Mouse (Mus musculus): ENCODE measurements around the gene Krt79. TPM values are rescaled to one million over a fixed set of nuclear protein-coding genes. Genes with fewer than 3 reads are reported as not detected.

The Krt79 gene
- polyA plus RNA-seq (2014; fragmentation: Illumina TruSeq; extraction: RNeasy Lipid Tissue Mini Kit (QIAGEN cat#74804); ENCODE audit: low read depth, low replicate concordance) = not detected

GRCm38 (mm10) chr15:101940274-101940829 is at the start of gene Krt79:
Krt79 (minus strand) TSS chr15:101940324.

GRCm38 (mm10) chr15:101954187-101954586 is 14.1 kb upstream of the Krt79 start, which contains the start of gene Krt78:
Krt78 (minus strand) TSS chr15:101954287.

GRCm38 (mm10) chr15:101924635-101925034 is 15.5 kb downstream of the Krt79 start, which contains the start of gene Krt4:
Krt4 (minus strand) TSS chr15:101924735.

GRCm38 (mm10) chr15:101892820-101893219 is 47.3 kb downstream of the Krt79 start, which contains the start of gene Krt76:
Krt76 (minus strand) TSS chr15:101892920.

Other genes with a start within 250 kb of the Krt79 start
- not detected for gene Krt6a, start 246.0 kb downstream of the Krt79 start, polyA plus RNA-seq (2014; fragmentation: Illumina TruSeq; extraction: RNeasy Lipid Tissue Mini Kit (QIAGEN cat#74804); ENCODE audit: low read depth, low replicate concordance)
- not detected for gene Krt5, start 227.4 kb downstream of the Krt79 start, polyA plus RNA-seq (2014; fragmentation: Illumina TruSeq; extraction: RNeasy Lipid Tissue Mini Kit (QIAGEN cat#74804); ENCODE audit: low read depth, low replicate concordance)
- not detected for gene Krt71, start 197.2 kb downstream of the Krt79 start, polyA plus RNA-seq (2014; fragmentation: Illumina TruSeq; extraction: RNeasy Lipid Tissue Mini Kit (QIAGEN cat#74804); ENCODE audit: low read depth, low replicate concordance)
- not detected for gene Krt72, start 153.9 kb downstream of the Krt79 start, polyA plus RNA-seq (2014; fragmentation: Illumina TruSeq; extraction: RNeasy Lipid Tissue Mini Kit (QIAGEN cat#74804); ENCODE audit: low read depth, low replicate concordance)
- gene Krt73, start 138.0 kb downstream of the Krt79 start, polyA plus RNA-seq (2014; fragmentation: Illumina TruSeq; extraction: RNeasy Lipid Tissue Mini Kit (QIAGEN cat#74804); ENCODE audit: low read depth, low replicate concordance) = not detected
- gene Krt2, start 122.2 kb downstream of the Krt79 start, polyA plus RNA-seq (2014; fragmentation: Illumina TruSeq; extraction: RNeasy Lipid Tissue Mini Kit (QIAGEN cat#74804); ENCODE audit: low read depth, low replicate concordance) = not detected
- gene Krt1, start 89.5 kb downstream of the Krt79 start, polyA plus RNA-seq (2014; fragmentation: Illumina TruSeq; extraction: RNeasy Lipid Tissue Mini Kit (QIAGEN cat#74804); ENCODE audit: low read depth, low replicate concordance) = not detected
- gene Krt77, start 70.6 kb downstream of the Krt79 start, polyA plus RNA-seq (2014; fragmentation: Illumina TruSeq; extraction: RNeasy Lipid Tissue Mini Kit (QIAGEN cat#74804); ENCODE audit: low read depth, low replicate concordance) = not detected
- gene Krt76, start 47.4 kb downstream of the Krt79 start, polyA plus RNA-seq (2014; fragmentation: Illumina TruSeq; extraction: RNeasy Lipid Tissue Mini Kit (QIAGEN cat#74804); ENCODE audit: low read depth, low replicate concordance) = not detected
- not detected for gene Krt4, start 15.6 kb downstream of the Krt79 start, polyA plus RNA-seq (2014; fragmentation: Illumina TruSeq; extraction: RNeasy Lipid Tissue Mini Kit (QIAGEN cat#74804); ENCODE audit: low read depth, low replicate concordance)
- not detected for gene Krt78, start 14.0 kb upstream of the Krt79 start, polyA plus RNA-seq (2014; fragmentation: Illumina TruSeq; extraction: RNeasy Lipid Tissue Mini Kit (QIAGEN cat#74804); ENCODE audit: low read depth, low replicate concordance)
- 16.7 TPM for gene Krt8, start 64.2 kb upstream of the Krt79 start, polyA plus RNA-seq (2014; fragmentation: Illumina TruSeq; extraction: RNeasy Lipid Tissue Mini Kit (QIAGEN cat#74804); ENCODE audit: low read depth, low replicate concordance)
- 19.0 TPM for gene Krt18, start 87.9 kb upstream of the Krt79 start, polyA plus RNA-seq (2014; fragmentation: Illumina TruSeq; extraction: RNeasy Lipid Tissue Mini Kit (QIAGEN cat#74804); ENCODE audit: low read depth, low replicate concordance)
- 130 TPM for gene Eif4b, start 133.4 kb upstream of the Krt79 start, polyA plus RNA-seq (2014; fragmentation: Illumina TruSeq; extraction: RNeasy Lipid Tissue Mini Kit (QIAGEN cat#74804); ENCODE audit: low read depth, low replicate concordance)
- 17.7 TPM for gene Tns2, start 160.1 kb upstream of the Krt79 start, polyA plus RNA-seq (2014; fragmentation: Illumina TruSeq; extraction: RNeasy Lipid Tissue Mini Kit (QIAGEN cat#74804); ENCODE audit: low read depth, low replicate concordance)
- gene Spryd3, start 195.9 kb upstream of the Krt79 start, polyA plus RNA-seq (2014; fragmentation: Illumina TruSeq; extraction: RNeasy Lipid Tissue Mini Kit (QIAGEN cat#74804); ENCODE audit: low read depth, low replicate concordance) = 0.85 TPM
- gene Igfbp6, start 204.0 kb upstream of the Krt79 start, polyA plus RNA-seq (2014; fragmentation: Illumina TruSeq; extraction: RNeasy Lipid Tissue Mini Kit (QIAGEN cat#74804); ENCODE audit: low read depth, low replicate concordance) = not detected
- 7.1 TPM for gene Soat2, start 210.2 kb upstream of the Krt79 start, polyA plus RNA-seq (2014; fragmentation: Illumina TruSeq; extraction: RNeasy Lipid Tissue Mini Kit (QIAGEN cat#74804); ENCODE audit: low read depth, low replicate concordance)

All from liver, adult 10 weeks (tissue).